Mouse (Mus musculus): ENCODE results near the gene Ap1s1. TPM values are rescaled to one million over a fixed set of nuclear protein-coding genes. Genes with fewer than 3 reads are reported as not detected.
A peak's percentile ranks its signal among the peaks of the same experiment; 100 is the strongest.

The Ap1s1 gene
- total and polyA plus RNA-seq, 2 experiments from 2014 or later: 93.0 to 94.4 TPM

- no peaks in the 10 kb centered on the region for H3K36me3 ChIP-seq (replicated peaks; ENCODE audit: control insufficient read depth, insufficient read depth, low read length)
- no peak overlapping the region for H3K27ac ChIP-seq (ENCODE audit: low read depth)
- no peaks in the 10 kb centered on the region for H3K27me3 ChIP-seq (ENCODE audit: control insufficient read depth, insufficient read depth, low read length)
- no peak overlapping the region for H3K4me3 ChIP-seq (ENCODE audit: low read depth, low read length)
- TF ChIP-seq EP300 (IDR thresholded peaks at IDR 0.05; ENCODE audit: low read depth) (peak; percentile 62; the same call in 1 of the 2 replicates), CTCF (IDR thresholded peaks at IDR 0.05; ENCODE audit: low read depth) (no peak)
- 53% methylated on average over 8 of the region's 8 CpGs for WGBS
- ATAC-seq (ENCODE audit: insufficient read depth, low read depth) (peak; percentile 52; the same call in 1 of the 2 replicates), DNase-seq (ENCODE audit: low spot score) (peak; percentile 32)
- no peak overlapping the region for H3K9ac ChIP-seq (replicated peaks; ENCODE audit: low read depth, low read length)
- no peaks in the 10 kb centered on the region for H3K9me3 ChIP-seq (replicated peaks; ENCODE audit: control insufficient read depth, low read length)
- no peaks in the 10 kb centered on the region for H3K4me1 ChIP-seq (ENCODE audit: control insufficient read depth, insufficient read depth)
- no peak overlapping the region for H3K4me2 ChIP-seq (ENCODE audit: low read depth, low read length)
These were observed 41.5 kb upstream of the Ap1s1 start for GRCm38 (mm10) chr5:137087410-137087809.

DNA sequence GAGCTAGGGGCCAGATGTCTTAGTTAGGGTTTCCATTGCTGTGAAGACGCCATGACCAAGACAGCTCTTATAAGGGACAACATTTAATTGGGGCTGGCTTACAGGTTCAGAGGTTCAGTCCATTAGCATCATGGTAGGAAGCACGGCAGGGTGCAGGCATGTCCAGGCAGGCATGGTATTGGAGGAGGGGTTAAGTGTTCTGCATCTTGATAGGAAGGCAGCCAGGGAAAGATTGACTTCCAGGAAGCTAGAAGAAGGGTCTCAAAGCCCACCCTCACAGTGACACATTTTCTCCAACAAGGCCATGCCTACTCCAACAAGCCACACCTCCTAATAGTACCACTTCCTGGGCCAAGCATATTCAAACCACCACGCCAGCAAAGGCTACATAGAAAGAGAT is 39.8 kb upstream of the Ap1s1 start:
- Histone ChIP-seq H3K9me3 (replicated peaks; ENCODE audit: control insufficient read depth, low read length) (no peaks in the 10 kb centered on the region), H3K4me1 (ENCODE audit: control insufficient read depth, insufficient read depth) (no peaks in the 10 kb centered on the region), H3K27me3 (ENCODE audit: control insufficient read depth, insufficient read depth, low read length) (no peaks in the 10 kb centered on the region), H3K4me3 (ENCODE audit: low read depth, low read length) (no peak overlapping the region), H3K9ac (replicated peaks; ENCODE audit: low read depth, low read length) (no peak overlapping the region), H3K4me2 (ENCODE audit: low read depth, low read length) (no peak overlapping the region), H3K27ac (ENCODE audit: low read depth) (no peak overlapping the region), H3K36me3 (replicated peaks; ENCODE audit: control insufficient read depth, insufficient read depth, low read length) (no peaks in the 10 kb centered on the region)
- TF ChIP-seq CTCF (IDR thresholded peaks at IDR 0.05; ENCODE audit: low read depth) (no peak), EP300 (IDR thresholded peaks at IDR 0.05; ENCODE audit: low read depth) (no peak)
- WGBS: 81% methylated on average over 3 of the region's 3 CpGs
- no peak for DNase-seq (ENCODE audit: low spot score)
- no peak for ATAC-seq (ENCODE audit: insufficient read depth, low read depth)

GRCm38 (mm10) chr5:137085021-137085420 is 39.1 kb upstream of the Ap1s1 start:
- Histone ChIP-seq H3K27ac (ENCODE audit: low read depth) (no peak overlapping the region), H3K9ac (replicated peaks; ENCODE audit: low read depth, low read length) (no peak overlapping the region), H3K36me3 (replicated peaks; ENCODE audit: control insufficient read depth, insufficient read depth, low read length) (no peaks in the 10 kb centered on the region), H3K4me2 (ENCODE audit: low read depth, low read length) (no peak overlapping the region), H3K9me3 (replicated peaks; ENCODE audit: control insufficient read depth, low read length) (no peaks in the 10 kb centered on the region), H3K4me1 (ENCODE audit: control insufficient read depth, insufficient read depth) (no peaks in the 10 kb centered on the region), H3K4me3 (ENCODE audit: low read depth, low read length) (no peak overlapping the region), H3K27me3 (ENCODE audit: control insufficient read depth, insufficient read depth, low read length) (no peaks in the 10 kb centered on the region)
- no peak for ATAC-seq (ENCODE audit: insufficient read depth, low read depth)
- WGBS: 61% methylated on average over 6 of the region's 6 CpGs
- TF ChIP-seq EP300 (IDR thresholded peaks at IDR 0.05; ENCODE audit: low read depth): no peak
- TF ChIP-seq CTCF (IDR thresholded peaks at IDR 0.05; ENCODE audit: low read depth): no peak
- DNase-seq (ENCODE audit: low spot score): no peak

DNA sequence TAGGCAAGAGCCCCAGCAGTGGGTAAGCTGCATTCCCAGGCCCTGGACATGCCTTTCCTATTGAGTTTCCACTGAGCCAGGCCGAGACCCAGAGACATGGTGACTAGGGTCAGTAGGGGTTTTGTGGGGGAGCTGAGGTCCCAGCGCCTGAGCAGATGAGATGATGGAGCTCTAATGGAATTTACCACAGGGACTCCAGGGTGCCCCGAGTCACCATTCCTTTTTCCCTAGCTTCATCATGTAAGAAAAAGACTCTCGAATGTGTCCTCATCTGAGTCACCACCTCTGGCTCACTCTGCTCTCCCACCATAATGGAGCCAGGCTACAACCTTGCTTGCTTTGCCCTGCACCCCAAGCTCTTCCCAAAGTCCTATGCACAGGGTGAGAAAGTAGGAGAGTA is 37.1 kb upstream of the Ap1s1 start:
- H3K27me3 ChIP-seq (ENCODE audit: control insufficient read depth, insufficient read depth, low read length): no peaks in the 10 kb centered on the region
- DNase-seq (ENCODE audit: low spot score): no peak
- H3K27ac ChIP-seq (ENCODE audit: low read depth): no peak overlapping the region
- H3K4me2 ChIP-seq (ENCODE audit: low read depth, low read length): no peak overlapping the region
- H3K9ac ChIP-seq (replicated peaks; ENCODE audit: low read depth, low read length): no peak overlapping the region
- no peak overlapping the region for H3K4me3 ChIP-seq (ENCODE audit: low read depth, low read length)
- H3K9me3 ChIP-seq (replicated peaks; ENCODE audit: control insufficient read depth, low read length): no peaks in the 10 kb centered on the region
- TF ChIP-seq EP300 (IDR thresholded peaks at IDR 0.05; ENCODE audit: low read depth) (no peak), CTCF (IDR thresholded peaks at IDR 0.05; ENCODE audit: low read depth) (no peak)
- no peak for ATAC-seq (ENCODE audit: insufficient read depth, low read depth)
- H3K36me3 ChIP-seq (replicated peaks; ENCODE audit: control insufficient read depth, insufficient read depth, low read length): no peaks in the 10 kb centered on the region
- peaks cover 11% of the 10 kb centered on the region for H3K4me1 ChIP-seq (ENCODE audit: control insufficient read depth, insufficient read depth)
- WGBS: 86% methylated on average over 4 of the region's 4 CpGs

- H3K27ac ChIP-seq (ENCODE audit: low read depth): peak overlapping the region; percentile 92
- DNase-seq (ENCODE audit: low spot score) (peak; percentile 63), ATAC-seq (ENCODE audit: insufficient read depth, low read depth) (peak; percentile 54)
- H3K4me1 ChIP-seq (ENCODE audit: control insufficient read depth, insufficient read depth): peaks cover 33% of the 10 kb centered on the region
- TF ChIP-seq EP300 (IDR thresholded peaks at IDR 0.05; ENCODE audit: low read depth) (0 out of 2 replicates have a peak, but pooled peaks have one; percentile 18), CTCF (IDR thresholded peaks at IDR 0.05; ENCODE audit: low read depth) (no peak)
- no peaks in the 10 kb centered on the region for H3K36me3 ChIP-seq (replicated peaks; ENCODE audit: control insufficient read depth, insufficient read depth, low read length)
- H3K9ac ChIP-seq (replicated peaks; ENCODE audit: low read depth, low read length): no peak overlapping the region
- H3K4me3 ChIP-seq (ENCODE audit: low read depth, low read length): no peak overlapping the region
- H3K4me2 ChIP-seq (ENCODE audit: low read depth, low read length): no peak overlapping the region
- no peaks in the 10 kb centered on the region for H3K9me3 ChIP-seq (replicated peaks; ENCODE audit: control insufficient read depth, low read length)
- 39% methylated on average over 5 of the region's 5 CpGs for WGBS
- no peaks in the 10 kb centered on the region for H3K27me3 ChIP-seq (ENCODE audit: control insufficient read depth, insufficient read depth, low read length)
These were observed 33.9 kb upstream of the Ap1s1 start for GRCm38 (mm10) chr5:137079849-137080248.

DNA sequence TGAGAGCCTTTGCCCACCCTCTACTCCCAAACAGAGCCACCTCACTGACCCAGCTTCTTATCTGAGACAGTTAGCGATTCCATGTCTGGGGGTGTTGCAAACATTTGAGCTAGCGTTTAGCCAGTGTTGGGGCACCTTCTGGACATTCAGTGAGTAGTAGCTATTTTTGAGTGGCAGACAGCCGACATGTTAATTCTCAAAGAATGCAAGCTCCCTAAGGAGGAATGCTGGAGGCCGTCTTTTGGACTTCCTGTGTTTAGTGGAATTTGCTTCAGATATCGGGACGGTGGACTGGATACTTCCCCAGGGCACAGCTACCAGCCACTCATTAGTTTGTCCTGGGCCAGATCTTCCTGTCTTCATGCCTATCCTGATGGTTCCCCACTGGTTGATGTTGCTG is 32.7 kb upstream of the Ap1s1 start:
- peaks cover 43% of the 10 kb centered on the region for H3K4me1 ChIP-seq (ENCODE audit: control insufficient read depth, insufficient read depth)
- DNase-seq (ENCODE audit: low spot score): peak; percentile 61
- H3K36me3 ChIP-seq (replicated peaks; ENCODE audit: control insufficient read depth, insufficient read depth, low read length): no peaks in the 10 kb centered on the region

More for the DNA sequence above, 32.7 kb upstream of the Ap1s1 start:
- no peak overlapping the region for H3K4me3 ChIP-seq (ENCODE audit: low read depth, low read length)
- H3K4me2 ChIP-seq (ENCODE audit: low read depth, low read length): no peak overlapping the region
- no peaks in the 10 kb centered on the region for H3K27me3 ChIP-seq (ENCODE audit: control insufficient read depth, insufficient read depth, low read length)
- no peak for ATAC-seq (ENCODE audit: insufficient read depth, low read depth)
- no peak overlapping the region for H3K9ac ChIP-seq (replicated peaks; ENCODE audit: low read depth, low read length)
- peak overlapping the region; percentile 92 for H3K27ac ChIP-seq (ENCODE audit: low read depth)
- H3K9me3 ChIP-seq (replicated peaks; ENCODE audit: control insufficient read depth, low read length): no peaks in the 10 kb centered on the region
- WGBS: 6% methylated on average over 6 of the region's 6 CpGs
- TF ChIP-seq EP300 (IDR thresholded peaks at IDR 0.05; ENCODE audit: low read depth) (no peak), CTCF (IDR thresholded peaks at IDR 0.05; ENCODE audit: low read depth) (no peak)
